Mouse (Mus musculus): Measurements from ENCODE around the gene Evi5.

GRCm38 (mm10) chr5:107772049-107772448 is 102.9 kb downstream of the Evi5 start:
- TF ChIP-seq POLR2A (IDR thresholded peaks at IDR 0.05; ENCODE audit: insufficient read depth, low read length) = no peak
- TF ChIP-seq CTCF (IDR thresholded peaks at IDR 0.05; ENCODE audit: low read depth, low read length) = no peak
- no peak for TF ChIP-seq EP300 (IDR thresholded peaks at IDR 0.05; ENCODE audit: insufficient read depth, low read depth, low read length)
